Mouse (Mus musculus) liver, postnatal 0 days (tissue): ENCODE measurements around the gene Olfr993. TPM values are rescaled to one million over a fixed set of nuclear protein-coding genes. Genes with fewer than 3 reads are reported as not detected.

Experiments
- ATAC-seq: fragments of 200-750 bp; cut with Nextera tagmentation; 2 replicates; pipeline ENCODE4 v1.8.0; 2017; ENCODE audit warnings: mild to moderate bottlenecking, moderate library complexity
- DNase-seq: peaks from one replicate; pipeline ENCODE4 v3.0.0-alpha.2; 2016
- H3K27ac ChIP-seq: fragments of 300-500 bp; sonication (generic); 2 replicates; pipeline ENCODE4 v1.5.1; 2014; ENCODE audit warnings: antibody characterized with exemption, moderate library complexity, mild to moderate bottlenecking, low read depth
- H3K27me3 ChIP-seq: fragments of 300-500 bp; sonication (generic); 2 replicates; pipeline ENCODE4 v1.6.1; 2014; ENCODE audit warnings: low read length, control low read depth, mixed read lengths; ENCODE audit not compliant: insufficient read depth
- H3K36me3 ChIP-seq: fragments of 300-500 bp; sonication (generic); replicated peaks from 2 replicates; pipeline ENCODE4 v1.6.1; 2014; ENCODE audit warnings: mild to moderate bottlenecking, control low read depth, low read length, moderate library complexity, mixed read lengths; ENCODE audit not compliant: insufficient read depth
- H3K4me1 ChIP-seq: fragments of 300-500 bp; sonication (generic); 2 replicates; pipeline ENCODE4 v1.6.1; 2014; ENCODE audit warnings: antibody characterized with exemption, mild to moderate bottlenecking, control low read depth; ENCODE audit not compliant: insufficient read depth
- H3K4me2 ChIP-seq: fragments of 300-500 bp; sonication (generic); 2 replicates; pipeline ENCODE4 v1.6.1; 2014; ENCODE audit warnings: low read depth, mild to moderate bottlenecking, low read length, moderate library complexity, mixed read lengths
- H3K4me3 ChIP-seq: fragments of 300-500 bp; sonication (generic); 2 replicates; pipeline ENCODE4 v1.5.1; 2014; ENCODE audit warnings: low read depth, low read length
- H3K9ac ChIP-seq: fragments of 300-500 bp; sonication (generic); replicated peaks from 2 replicates; pipeline ENCODE4 v1.6.1; 2014; ENCODE audit warnings: mild to moderate bottlenecking, moderate library complexity
- H3K9me3 ChIP-seq: fragments of 300-500 bp; sonication (generic); 2 replicates; pipeline ENCODE4 v1.6.1; 2016; ENCODE audit warnings: mild to moderate bottlenecking, control low read depth, low read length, mixed read lengths
- CTCF ChIP-seq: sonication (generic); IDR thresholded peaks from 2 replicates; pipeline ENCODE4 v1.5.1; 2016; ENCODE audit warnings: antibody characterized with exemption, low read depth
- EP300 ChIP-seq: IDR thresholded peaks from 2 replicates; pipeline ENCODE4 v1.6.1; 2016; ENCODE audit warnings: antibody characterized with exemption, low read depth, mild to moderate bottlenecking
- WGBS: fragments of 180-500 bp; shearing (Covaris S2); extraction: QIAGEN DNeasy Blood & Tissue Kit; methylation state at CpG from one replicate; pipeline ENCODE4 v1.1.7; 2014; ENCODE audit not compliant: insufficient replicate concordance; 5-methylcytosine and 5-hydroxymethylcytosine counted together
- polyA plus RNA-seq: library from polyadenylated mRNA; unstranded; fragments of >200 nt; fragmentation: Nextera tagmentation; extraction: Ambion mirVana; gene quantifications from 2 replicates; pipeline ENCODE4 v1.2.1, GENCODE M21; 2015

Olfr993 gene
- polyA plus RNA-seq = not detected in 2 replicates

GRCm38 (mm10) chr2:85414777-85415176, at the start of gene Olfr993:
Olfr993 (minus strand) TSS chr2:85414877.
- ATAC-seq (no peak), DNase-seq (no peak)
- no peak for TF ChIP-seq EP300
- no peak for TF ChIP-seq CTCF
- Histone ChIP-seq H3K9me3 (no peaks in the 10 kb centered on the region), H3K4me3 (no peak within 1 kb of the TSS), H3K27ac (no peak within 1 kb of the TSS), H3K4me2 (no peak within 1 kb of the TSS), H3K9ac (no peak within 1 kb of the TSS), H3K36me3 (no peaks in the 10 kb centered on the region), H3K4me1 (no peaks in the 10 kb centered on the region), H3K27me3 (no peaks in the 10 kb centered on the region)

GRCm38 (mm10) chr2:85443539-85443938, 28.9 kb upstream of the Olfr993 start, which contains the start of gene Olfr995:
Olfr995 (minus strand) TSS chr2:85443639.
- Histone ChIP-seq H3K36me3 (no peaks in the 10 kb centered on the region), H3K4me2 (no peak within 1 kb of the TSS), H3K4me3 (no peak within 1 kb of the TSS), H3K27me3 (no peaks in the 10 kb centered on the region), H3K27ac (no peak within 1 kb of the TSS), H3K9ac (no peak within 1 kb of the TSS), H3K9me3 (no peaks in the 10 kb centered on the region), H3K4me1 (no peaks in the 10 kb centered on the region)
- 19% methylated on average over 1 of the region's 1 CpGs for WGBS
- DNase-seq (no peak), ATAC-seq (no peak)
- no peak for TF ChIP-seq EP300
- TF ChIP-seq CTCF = no peak

GRCm38 (mm10) chr2:85442546-85442945, 27.9 kb upstream of the Olfr993 start:
- Histone ChIP-seq H3K27ac (no peak overlapping the region), H3K27me3 (no peaks in the 10 kb centered on the region), H3K4me3 (no peak overlapping the region), H3K9ac (no peak overlapping the region), H3K9me3 (no peaks in the 10 kb centered on the region), H3K4me2 (no peak overlapping the region), H3K36me3 (no peaks in the 10 kb centered on the region), H3K4me1 (no peaks in the 10 kb centered on the region)
- ATAC-seq (no peak), DNase-seq (no peak)
- no peak for TF ChIP-seq CTCF
- TF ChIP-seq EP300 = no peak

DNA sequence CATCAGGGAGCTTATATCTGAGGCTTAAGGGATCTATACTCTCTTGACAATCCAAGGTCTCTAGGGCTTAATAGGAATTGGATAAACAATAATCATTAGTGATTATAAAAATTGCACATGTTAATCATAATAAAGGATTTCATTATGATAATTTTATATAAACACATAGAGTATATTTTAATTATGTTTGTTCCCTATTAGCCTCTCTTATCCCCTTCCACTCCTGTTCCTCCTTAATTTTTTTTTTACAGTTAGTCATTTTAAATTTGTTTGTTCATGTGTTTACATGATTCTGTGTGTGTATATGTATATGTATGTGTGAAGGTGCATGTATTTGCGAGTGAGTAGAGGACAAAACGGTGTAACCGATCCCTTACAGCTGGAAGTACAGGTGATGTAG, 21.7 kb upstream of the Olfr993 start, which contains the start of gene Olfr994:
TSS of gene Olfr994 (minus strand) at position 101 of the 400 bp plus-strand sequence.
- no peak within 1 kb of the TSS for H3K4me2 ChIP-seq
- TF ChIP-seq EP300 = no peak
- no peak for TF ChIP-seq CTCF
- no peaks in the 10 kb centered on the region for H3K36me3 ChIP-seq
- H3K4me1 ChIP-seq = no peaks in the 10 kb centered on the region
- no peak within 1 kb of the TSS for H3K27ac ChIP-seq
- DNase-seq = no peak
- no peaks in the 10 kb centered on the region for H3K9me3 ChIP-seq
- no peak for ATAC-seq
- no peaks in the 10 kb centered on the region for H3K27me3 ChIP-seq
- no peak within 1 kb of the TSS for H3K4me3 ChIP-seq
- WGBS = 79% methylated on average over 3 of the region's 3 CpGs
- H3K9ac ChIP-seq = no peak within 1 kb of the TSS

DNA sequence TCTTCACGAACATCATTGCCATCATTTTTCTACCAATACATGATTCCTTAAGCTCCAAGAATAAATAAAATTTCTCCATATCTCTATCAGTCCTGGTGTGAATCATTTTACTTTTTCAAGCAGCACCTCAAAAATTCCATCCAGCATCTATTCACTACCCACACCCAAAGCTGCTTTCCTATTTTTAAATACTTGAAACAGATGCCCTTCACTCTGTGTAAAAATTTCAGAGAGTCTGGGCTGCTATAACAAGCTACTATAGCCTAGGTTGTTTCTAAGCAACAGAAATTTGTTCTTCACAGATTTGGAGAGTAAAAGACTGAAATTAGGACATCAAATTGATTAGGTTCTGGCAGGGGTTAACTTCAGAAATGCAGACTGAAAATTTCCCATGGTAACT, 11.2 kb upstream of the Olfr993 start:
- H3K9ac ChIP-seq = no peak overlapping the region
- no peaks in the 10 kb centered on the region for H3K4me1 ChIP-seq
- no peak overlapping the region for H3K4me3 ChIP-seq
- 70% methylated on average over 1 of the region's 1 CpGs for WGBS
- TF ChIP-seq EP300 = no peak
- no peak for TF ChIP-seq CTCF
- ATAC-seq (no peak), DNase-seq (no peak)
- H3K27ac ChIP-seq = no peak overlapping the region
- no peak overlapping the region for H3K4me2 ChIP-seq
- H3K27me3 ChIP-seq = no peaks in the 10 kb centered on the region
- H3K36me3 ChIP-seq = no peaks in the 10 kb centered on the region
- no peaks in the 10 kb centered on the region for H3K9me3 ChIP-seq

GRCm38 (mm10) chr2:85409369-85409768, 5.3 kb downstream of the Olfr993 start, which contains the start of gene Olfr992:
Olfr992 (minus strand) TSS chr2:85409469.
- Histone ChIP-seq H3K4me2 (no peak within 1 kb of the TSS), H3K36me3 (no peaks in the 10 kb centered on the region), H3K27me3 (no peaks in the 10 kb centered on the region), H3K4me1 (no peaks in the 10 kb centered on the region), H3K4me3 (no peak within 1 kb of the TSS), H3K27ac (no peak within 1 kb of the TSS), H3K9ac (no peak within 1 kb of the TSS), H3K9me3 (no peaks in the 10 kb centered on the region)
- 39% methylated on average over 2 of the region's 2 CpGs for WGBS
- ATAC-seq (no peak), DNase-seq (no peak)
- no peak for TF ChIP-seq EP300
- TF ChIP-seq CTCF = no peak

Other genes starting within 250 kb of the Olfr993 start
- gene Lrrc55, start 217.7 kb downstream of the Olfr993 start, polyA plus RNA-seq = 0.06 and 0.08 TPM in 2 replicates
- not detected in 2 replicates for gene Olfr987, start 75.6 kb downstream of the Olfr993 start, polyA plus RNA-seq
- not detected in 2 replicates for gene Olfr988, start 51.6 kb downstream of the Olfr993 start, polyA plus RNA-seq
- not detected in 2 replicates for gene Olfr992, start 5.4 kb downstream of the Olfr993 start, polyA plus RNA-seq
- gene Olfr994, start 21.6 kb upstream of the Olfr993 start, polyA plus RNA-seq = not detected in 2 replicates
- gene Olfr995, start 28.8 kb upstream of the Olfr993 start, polyA plus RNA-seq = not detected in 2 replicates
- gene 4833423E24Rik, start 104.1 kb upstream of the Olfr993 start, polyA plus RNA-seq = not detected in 2 replicates
- not detected in 2 replicates for gene Olfr996, start 164.3 kb upstream of the Olfr993 start, polyA plus RNA-seq
- gene Olfr998, start 174.1 kb upstream of the Olfr993 start, polyA plus RNA-seq = not detected in 2 replicates
- not detected in 2 replicates for gene Olfr1000, start 197.0 kb upstream of the Olfr993 start, polyA plus RNA-seq
- gene Olfr1002, start 235.8 kb upstream of the Olfr993 start, polyA plus RNA-seq = not detected in 2 replicates
- not detected in 2 replicates for gene Olfr154, start 249.6 kb upstream of the Olfr993 start, polyA plus RNA-seq